Mouse (Mus musculus): ENCODE results near the gene Psmb8.

DNA sequence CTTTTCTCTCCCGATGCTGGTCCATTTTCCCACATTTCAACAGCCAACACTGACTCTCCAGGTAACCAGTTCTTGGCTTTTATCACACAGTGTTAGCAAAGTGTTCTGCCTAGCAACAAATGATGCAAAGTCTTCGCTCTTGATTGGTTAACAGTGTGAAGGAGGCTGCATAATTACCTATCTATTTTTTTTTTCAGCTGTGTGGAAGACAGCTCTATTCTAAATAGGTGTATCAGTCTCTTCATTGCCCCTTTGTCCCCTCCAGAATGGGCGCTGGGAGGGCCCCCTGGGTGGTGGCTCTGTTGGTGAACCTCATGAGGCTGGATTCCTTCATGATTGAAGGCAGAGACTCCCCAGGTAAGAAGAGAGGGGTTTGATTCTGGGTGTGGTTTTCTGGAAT is 41.2 kb downstream of the Psmb8 start, which contains the start of gene H2-Ob:
- TF ChIP-seq CTCF (IDR thresholded peaks at IDR 0.05; ENCODE audit: extremely low read depth, insufficient read depth, low read length) (no peak), POLR2A (IDR thresholded peaks at IDR 0.05; ENCODE audit: extremely low read depth, insufficient read depth, low read length) (no peak)
